Mouse (Mus musculus): ENCODE results near the gene Rbm17. TPM values are rescaled to one million over a fixed set of nuclear protein-coding genes. Genes with fewer than 3 reads are reported as not detected.

Gene Rbm17
- total and polyA plus RNA-seq, 2 experiments = 19.5 to 73.6 TPM

DNA sequence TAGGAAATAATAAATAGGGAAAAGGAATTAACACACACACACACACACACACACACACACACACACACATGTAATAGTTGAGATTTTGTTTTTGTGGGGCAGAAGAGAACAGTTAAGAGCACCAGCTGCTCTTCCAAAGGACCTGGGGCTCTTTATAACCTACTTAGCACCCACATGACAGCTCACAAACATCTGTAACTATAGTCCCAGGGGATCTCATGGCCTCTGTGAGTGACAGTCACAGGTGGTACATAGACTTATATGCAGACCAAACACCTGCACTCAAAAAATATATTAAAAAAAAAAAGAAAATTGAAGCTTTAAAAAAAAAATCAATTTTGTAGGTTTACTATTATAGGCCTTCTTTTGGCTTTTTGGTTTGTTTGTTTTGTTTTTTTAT lies 958 bp upstream of the Rbm17 start:
- H3K9ac ChIP-seq (ENCODE audit: low read depth, low read length) = no peak overlapping the region
- no peak for DNase-seq (ENCODE audit: extremely low read depth, low read depth, low spot score)
- peaks cover 7% of the 10 kb centered on the region for H3K4me1 ChIP-seq (ENCODE audit: control insufficient read depth, insufficient read depth, low read length)
- peaks cover 20% of the 10 kb centered on the region; the same call in 1 of the 2 replicates for H3K79me2 ChIP-seq (ENCODE audit: control insufficient read depth, insufficient read depth, low read length)
- no peak overlapping the region for H3K4me3 ChIP-seq (ENCODE audit: insufficient read depth, low read depth, low read length)
- H3K36me3 ChIP-seq (ENCODE audit: control insufficient read depth, insufficient read depth, low read length) = peaks cover 5% of the 10 kb centered on the region
- H3K27ac ChIP-seq (replicated peaks; ENCODE audit: insufficient read depth, low read depth, low read length) = no peak overlapping the region
- TF ChIP-seq POLR2A (IDR thresholded peaks at IDR 0.05; ENCODE audit: extremely low read depth, insufficient read depth, low read length) (no peak), CTCF (IDR thresholded peaks at IDR 0.05; ENCODE audit: low read depth, low read length) (no peak)
- no peaks in the 10 kb centered on the region for H3K27me3 ChIP-seq (ENCODE audit: control insufficient read depth, insufficient read depth, low read length)

DNA sequence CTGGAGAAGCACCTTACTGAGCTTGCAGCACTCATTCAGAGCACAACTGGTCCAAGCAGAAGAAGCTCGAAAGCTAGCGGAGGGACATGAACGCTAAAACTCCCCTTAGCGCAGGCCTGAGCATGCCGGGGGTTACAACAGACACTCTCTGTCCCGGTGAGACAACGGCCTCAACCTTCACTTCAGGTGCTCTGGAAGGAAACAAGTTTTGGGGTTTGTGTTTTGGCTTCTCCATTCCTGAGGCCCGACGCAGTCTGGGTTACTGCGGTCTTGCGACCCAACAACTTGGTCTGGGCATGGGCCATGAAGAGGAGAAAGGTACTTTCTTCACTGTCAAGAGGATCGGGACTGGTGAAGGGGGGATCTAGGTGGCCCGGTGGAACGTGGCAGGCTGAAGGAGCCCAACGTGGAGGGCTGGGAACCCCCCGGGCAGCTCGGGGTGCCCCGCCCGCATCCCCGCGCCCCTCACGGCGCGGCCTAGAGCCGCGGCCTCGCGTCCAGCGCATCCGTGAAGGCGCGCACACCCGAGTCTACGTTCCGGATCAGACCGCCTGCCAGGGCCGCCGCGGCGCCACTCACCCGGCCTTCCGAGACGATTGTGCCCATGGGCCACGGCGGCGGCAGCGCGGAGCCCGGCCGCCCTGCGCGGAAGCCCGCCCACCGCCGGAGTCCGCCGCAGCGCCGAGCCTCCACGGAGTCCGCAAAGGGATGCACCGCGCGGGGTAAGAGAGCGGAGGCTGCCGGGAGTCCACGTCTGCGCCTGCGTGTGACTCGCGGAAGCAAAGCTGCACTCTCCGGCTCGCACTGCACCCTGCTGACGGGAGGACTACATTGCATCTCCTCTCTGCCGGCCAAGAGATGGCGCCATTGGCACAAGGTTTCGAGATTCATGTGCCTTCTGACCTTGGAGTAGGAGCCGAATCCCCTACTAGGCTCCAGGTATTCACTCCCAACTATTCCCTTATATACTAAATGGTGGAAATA lies 1.2 kb downstream of the Rbm17 start:
- WGBS = under 1% methylated on average over 78 of the region's 78 CpGs
- DNase-seq (ENCODE audit: extremely low read depth, low read depth, low spot score) = peak; percentile 85
- peaks cover 7% of the 10 kb centered on the region for H3K36me3 ChIP-seq (ENCODE audit: control insufficient read depth, insufficient read depth, low read length)
- peak overlapping the region; percentile 95 for H3K9ac ChIP-seq (ENCODE audit: low read depth, low read length)
- H3K27ac ChIP-seq (replicated peaks; ENCODE audit: insufficient read depth, low read depth, low read length) = peak overlapping the region; percentile 53
- peaks cover 20% of the 10 kb centered on the region; the same call in 1 of the 2 replicates for H3K79me2 ChIP-seq (ENCODE audit: control insufficient read depth, insufficient read depth, low read length)
- peak overlapping the region; percentile 88 for H3K4me3 ChIP-seq (ENCODE audit: insufficient read depth, low read depth, low read length)
- peak; percentile 100 for TF ChIP-seq CTCF (IDR thresholded peaks at IDR 0.05; ENCODE audit: low read depth, low read length)
- peak; percentile 69 for TF ChIP-seq POLR2A (IDR thresholded peaks at IDR 0.05; ENCODE audit: extremely low read depth, insufficient read depth, low read length)
- peaks cover 15% of the 10 kb centered on the region for H3K4me1 ChIP-seq (ENCODE audit: control insufficient read depth, insufficient read depth, low read length)
- no peaks in the 10 kb centered on the region for H3K27me3 ChIP-seq (ENCODE audit: control insufficient read depth, insufficient read depth, low read length)

DNA sequence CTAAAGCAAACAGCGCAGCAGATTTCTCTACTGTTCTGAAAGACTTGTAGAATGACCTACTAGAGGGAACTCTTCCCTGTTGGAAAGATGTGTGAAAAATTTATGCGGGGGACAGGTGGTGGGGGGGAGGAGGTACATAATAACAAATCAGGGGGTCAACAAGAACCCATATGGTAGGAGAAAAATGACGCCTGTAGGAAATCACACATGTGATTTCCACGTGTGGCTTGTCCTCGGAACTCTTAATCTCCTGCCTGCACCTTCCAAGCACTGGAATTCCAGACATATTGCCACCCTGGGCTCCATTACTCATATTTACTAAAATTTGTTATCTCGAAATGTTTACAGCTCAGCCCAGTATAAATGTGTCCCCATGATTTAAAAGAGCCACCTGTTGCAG lies 2.2 kb downstream of the Rbm17 start:
- Histone ChIP-seq H3K36me3 (ENCODE audit: control insufficient read depth, insufficient read depth, low read length) (peaks cover 9% of the 10 kb centered on the region), H3K79me2 (ENCODE audit: control insufficient read depth, insufficient read depth, low read length) (peaks cover 20% of the 10 kb centered on the region; the same call in 1 of the 2 replicates), H3K4me3 (ENCODE audit: insufficient read depth, low read depth, low read length) (no peak overlapping the region), H3K27me3 (ENCODE audit: control insufficient read depth, insufficient read depth, low read length) (no peaks in the 10 kb centered on the region), H3K4me1 (ENCODE audit: control insufficient read depth, insufficient read depth, low read length) (peaks cover 17% of the 10 kb centered on the region), H3K9ac (ENCODE audit: low read depth, low read length) (no peak overlapping the region), H3K27ac (replicated peaks; ENCODE audit: insufficient read depth, low read depth, low read length) (no peak overlapping the region)
- no peak for DNase-seq (ENCODE audit: extremely low read depth, low read depth, low spot score)
- no peak for TF ChIP-seq CTCF (IDR thresholded peaks at IDR 0.05; ENCODE audit: low read depth, low read length)
- no peak for TF ChIP-seq POLR2A (IDR thresholded peaks at IDR 0.05; ENCODE audit: extremely low read depth, insufficient read depth, low read length)
- WGBS = 65% methylated on average over 6 of the region's 6 CpGs

DNA sequence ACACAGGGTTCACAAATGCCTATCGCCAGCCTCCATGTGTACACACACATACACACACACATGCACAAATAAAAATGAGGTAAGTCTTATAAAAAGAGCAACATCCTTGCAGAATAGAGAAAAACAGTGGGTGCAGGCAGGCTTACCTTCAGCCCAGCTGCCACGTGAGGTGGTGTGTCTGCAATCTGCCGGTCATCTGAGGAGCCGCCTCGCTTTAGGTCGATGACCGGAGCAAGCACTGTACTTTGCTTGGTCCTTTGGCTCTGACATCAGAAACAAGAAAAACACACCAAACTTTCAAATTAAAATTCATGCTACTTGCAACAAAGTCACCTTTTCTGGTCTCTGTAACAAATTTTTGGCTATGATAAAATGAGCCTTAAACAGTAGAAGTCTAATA lies 6.0 kb downstream of the Rbm17 start:
- H3K36me3 ChIP-seq (ENCODE audit: control insufficient read depth, insufficient read depth, low read length) = peaks cover 30% of the 10 kb centered on the region
- 31% methylated on average over 7 of the region's 7 CpGs for WGBS
- no peak for TF ChIP-seq POLR2A (IDR thresholded peaks at IDR 0.05; ENCODE audit: extremely low read depth, insufficient read depth, low read length)
- no peak for TF ChIP-seq CTCF (IDR thresholded peaks at IDR 0.05; ENCODE audit: low read depth, low read length)

DNA sequence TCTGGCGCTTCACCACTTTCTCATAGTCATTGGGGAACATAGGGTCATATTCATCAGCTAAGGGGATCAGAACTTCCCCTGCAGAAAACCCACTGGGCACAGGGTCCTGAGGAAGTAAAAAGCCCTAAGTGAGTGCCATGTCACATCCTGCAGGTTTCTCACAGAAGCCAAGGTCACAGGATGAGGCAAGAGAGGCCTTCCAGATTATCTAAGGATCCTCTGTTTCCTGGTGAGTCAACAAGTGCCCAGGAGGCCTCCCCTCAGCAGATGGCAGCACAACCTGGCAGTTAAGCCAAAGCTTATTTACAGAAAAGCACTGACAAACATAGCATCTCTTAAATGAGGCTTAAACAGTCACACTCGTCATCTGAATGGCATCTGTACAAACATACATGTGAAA lies 7.3 kb downstream of the Rbm17 start:
- TF ChIP-seq POLR2A (IDR thresholded peaks at IDR 0.05; ENCODE audit: extremely low read depth, insufficient read depth, low read length) (no peak), CTCF (IDR thresholded peaks at IDR 0.05; ENCODE audit: low read depth, low read length) (no peak)
- DNase-seq (ENCODE audit: extremely low read depth, low read depth, low spot score) = no peak
- WGBS = 54% methylated on average over 2 of the region's 2 CpGs
- Histone ChIP-seq H3K4me1 (ENCODE audit: control insufficient read depth, insufficient read depth, low read length) (peaks cover 15% of the 10 kb centered on the region), H3K36me3 (ENCODE audit: control insufficient read depth, insufficient read depth, low read length) (peaks cover 42% of the 10 kb centered on the region), H3K27me3 (ENCODE audit: control insufficient read depth, insufficient read depth, low read length) (no peaks in the 10 kb centered on the region), H3K4me3 (ENCODE audit: insufficient read depth, low read depth, low read length) (no peak overlapping the region), H3K27ac (replicated peaks; ENCODE audit: insufficient read depth, low read depth, low read length) (no peak overlapping the region), H3K9ac (ENCODE audit: low read depth, low read length) (no peak overlapping the region), H3K79me2 (ENCODE audit: control insufficient read depth, insufficient read depth, low read length) (peaks cover 8% of the 10 kb centered on the region; the same call in 1 of the 2 replicates)

More for the DNA sequence above, 6.0 kb downstream of the Rbm17 start:
- H3K27me3 ChIP-seq (ENCODE audit: control insufficient read depth, insufficient read depth, low read length) = no peaks in the 10 kb centered on the region
- peaks cover 17% of the 10 kb centered on the region for H3K4me1 ChIP-seq (ENCODE audit: control insufficient read depth, insufficient read depth, low read length)
- peaks cover 19% of the 10 kb centered on the region; the same call in 1 of the 2 replicates for H3K79me2 ChIP-seq (ENCODE audit: control insufficient read depth, insufficient read depth, low read length)
- H3K9ac ChIP-seq (ENCODE audit: low read depth, low read length) = no peak overlapping the region
- peak overlapping the region; percentile 45 for H3K27ac ChIP-seq (replicated peaks; ENCODE audit: insufficient read depth, low read depth, low read length)
- DNase-seq (ENCODE audit: extremely low read depth, low read depth, low spot score) = peak; percentile 89
- no peak overlapping the region for H3K4me3 ChIP-seq (ENCODE audit: insufficient read depth, low read depth, low read length)
